Mouse (Mus musculus): ENCODE measurements around the gene 9930022D16Rik.

The 9930022D16Rik gene

DNA sequence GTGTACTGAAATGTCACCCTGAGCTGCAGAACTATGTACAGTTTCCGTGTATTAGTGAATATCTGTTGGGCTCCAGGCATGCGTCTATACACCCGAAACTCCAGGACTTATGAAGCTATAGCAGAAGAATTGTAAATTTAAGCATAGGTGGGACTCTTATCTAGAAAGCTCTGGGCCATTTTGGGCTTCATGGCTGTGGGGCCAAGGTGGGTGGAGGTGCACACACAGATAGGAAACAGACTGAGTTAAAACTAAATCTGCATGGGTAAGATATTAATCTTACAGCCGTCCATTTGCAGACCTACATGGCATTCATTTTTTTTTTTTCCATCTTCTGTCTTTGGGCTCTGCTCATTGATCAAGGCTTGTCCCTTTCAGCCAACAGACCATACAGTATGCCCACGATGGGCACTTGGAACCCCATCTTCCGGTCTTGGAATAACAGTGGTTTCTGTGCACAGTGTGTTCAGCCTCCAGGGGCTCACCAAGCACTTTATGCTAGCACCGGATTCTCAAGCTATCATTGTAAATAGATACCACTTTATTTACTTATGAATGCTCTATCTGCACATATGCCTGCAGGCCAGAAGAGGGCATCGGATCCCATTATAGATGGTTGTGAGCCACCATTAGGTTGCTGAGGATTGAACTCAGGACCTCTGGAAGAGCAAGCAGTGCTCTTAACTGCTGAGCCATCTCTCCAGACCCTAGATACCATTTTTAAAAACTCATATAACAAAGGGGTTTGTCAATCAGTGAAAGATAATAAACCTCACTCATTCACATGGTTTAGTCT is 29.9 kb downstream of the 9930022D16Rik start:
- in situ Hi-C loops (cut with MboI, MseI), result loop anchor here (5.0 to 25.0 kb wide), 2 partner anchors 126 to 531 kb away; partner anchors contain the start of gene Axin2

DNA sequence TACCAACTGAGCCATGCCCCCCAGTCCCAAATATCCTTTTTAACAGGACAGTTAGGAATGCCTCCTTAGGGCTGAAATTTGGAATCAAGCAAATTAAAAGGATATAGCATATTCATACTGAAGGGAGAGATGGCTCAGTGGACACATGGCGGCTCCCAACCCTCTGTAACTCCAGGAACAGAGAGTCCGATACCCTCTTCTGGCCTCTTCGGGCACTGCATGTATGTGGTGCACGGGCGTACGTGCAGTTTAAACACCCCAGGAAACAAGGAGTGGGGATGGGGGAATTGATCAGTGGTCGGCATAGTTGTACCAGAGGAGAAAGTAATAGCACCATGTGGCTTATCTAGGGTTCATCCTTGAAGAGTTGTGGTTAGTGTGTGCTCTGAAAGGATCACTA is 30.9 kb downstream of the 9930022D16Rik start:
- in situ Hi-C loops (cut with MboI, MseI), result loop anchor here (5.0 to 25.0 kb wide), 2 partner anchors 127 to 532 kb away; partner anchors contain the start of gene Axin2

- in situ Hi-C loops (cut with MboI, MseI), result loop anchor here (5.0 to 25.0 kb wide), 4 partner anchors 142 to 533 kb away; partner anchors contain the start of gene Axin2
Measured at GRCm38 (mm10) chr11:109445438-109446035, 31.8 kb downstream of the 9930022D16Rik start.

GRCm38 (mm10) chr11:109451169-109451568 is 37.5 kb downstream of the 9930022D16Rik start:
- in situ Hi-C loops (cut with MboI, MseI), result no loop called here

DNA sequence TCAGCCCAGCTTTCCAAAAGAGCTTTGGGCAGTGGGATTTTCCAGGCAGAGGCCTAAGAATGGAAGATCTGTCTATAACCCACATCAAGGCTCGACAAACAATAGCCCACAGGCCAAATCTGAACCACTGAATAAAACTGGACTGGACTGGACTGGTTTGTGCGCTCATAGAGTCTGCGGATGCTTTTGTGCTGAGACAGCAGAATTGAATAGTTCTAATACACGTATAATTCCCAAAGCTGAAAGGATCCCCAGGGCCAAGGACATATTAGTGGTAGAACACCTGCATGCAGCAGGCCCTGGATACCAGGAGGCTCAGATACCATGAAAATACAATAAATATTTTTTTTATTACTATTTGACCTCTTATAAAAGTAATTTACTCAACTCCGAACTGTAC is 42.5 kb downstream of the 9930022D16Rik start:
- in situ Hi-C loops (cut with MboI, MseI), result no loop called here

GRCm38 (mm10) chr11:109458165-109458564 is 44.4 kb downstream of the 9930022D16Rik start:
- in situ Hi-C loops (cut with MboI, MseI), result no loop called here

- in situ Hi-C loops (cut with MboI, MseI), result no loop called here
Measured at GRCm38 (mm10) chr11:109460586-109460985, 46.9 kb downstream of the 9930022D16Rik start.

GRCm38 (mm10) chr11:109465068-109465467 is 51.4 kb downstream of the 9930022D16Rik start:
- in situ Hi-C loops (cut with MboI, MseI), result no loop called here

- in situ Hi-C loops (cut with MboI, MseI), result no loop called here
Measured at GRCm38 (mm10) chr11:109466987-109467386, 53.3 kb downstream of the 9930022D16Rik start.

GRCm38 (mm10) chr11:109468133-109468532 is 54.4 kb downstream of the 9930022D16Rik start:
- in situ Hi-C loops (cut with MboI, MseI), result no loop called here

All from T-helper 1 cell (primary cell).